Mouse (Mus musculus): ENCODE results near the gene Fancc.
"Not testable (repeated sequence)": the region's sequence is repeated elsewhere in the genome, so short reads cannot be mapped to it uniquely, and the experiment has no call there.

The Fancc gene

DNA sequence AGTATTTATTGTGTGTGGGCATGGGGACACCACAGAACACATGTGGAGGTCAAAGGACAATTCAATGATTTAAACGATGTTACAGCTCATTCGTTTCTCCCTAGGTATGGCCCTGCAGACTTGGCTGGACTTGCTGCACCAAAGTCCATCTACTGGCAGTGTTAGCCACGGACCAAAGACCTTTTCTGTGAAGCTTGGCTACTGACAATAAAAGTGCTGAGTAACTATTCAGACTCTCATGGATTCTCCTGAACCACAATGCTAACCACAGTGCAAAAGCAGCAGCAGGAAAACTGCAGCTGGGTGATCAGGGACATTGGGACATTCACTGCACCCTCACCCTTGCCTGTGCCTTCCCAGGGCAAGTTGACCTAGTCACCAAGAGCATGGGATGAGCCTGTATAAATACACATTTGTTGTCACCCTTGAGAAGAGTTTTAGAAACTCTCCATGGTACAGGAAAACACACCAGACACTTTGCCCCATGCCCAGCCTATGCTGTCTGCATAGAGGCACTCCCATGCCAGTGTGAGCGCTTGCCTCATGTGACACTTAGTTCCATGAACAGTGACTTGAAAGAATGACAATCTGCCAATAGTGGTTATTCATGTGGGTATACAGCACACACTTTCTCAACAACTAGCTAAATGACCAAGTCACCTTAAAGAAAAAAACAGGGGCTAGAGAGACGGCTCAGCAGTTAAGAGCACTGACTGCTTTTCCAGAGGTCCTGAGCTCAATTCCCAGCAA, 151.4 kb downstream of the Fancc start:
- no peak for DNase-seq

DNA sequence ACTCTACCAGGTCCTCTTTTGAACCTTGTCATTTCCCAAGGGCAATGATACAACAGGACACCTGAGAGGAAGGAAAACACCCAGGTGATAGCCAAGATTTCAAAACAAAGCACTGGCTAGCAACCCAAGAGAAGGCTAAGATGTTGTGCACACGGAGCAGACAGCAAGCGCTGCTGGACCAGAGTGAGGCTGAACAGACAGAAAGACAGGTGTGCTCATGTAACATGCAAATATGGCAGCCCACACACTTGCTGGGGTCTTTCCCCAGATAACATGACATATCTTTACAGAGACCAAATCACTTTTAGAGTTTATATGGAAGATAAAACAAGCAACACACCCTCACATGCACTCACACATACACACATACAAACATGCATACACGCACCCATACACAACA, 152.6 kb downstream of the Fancc start:
- no peak for DNase-seq

DNA sequence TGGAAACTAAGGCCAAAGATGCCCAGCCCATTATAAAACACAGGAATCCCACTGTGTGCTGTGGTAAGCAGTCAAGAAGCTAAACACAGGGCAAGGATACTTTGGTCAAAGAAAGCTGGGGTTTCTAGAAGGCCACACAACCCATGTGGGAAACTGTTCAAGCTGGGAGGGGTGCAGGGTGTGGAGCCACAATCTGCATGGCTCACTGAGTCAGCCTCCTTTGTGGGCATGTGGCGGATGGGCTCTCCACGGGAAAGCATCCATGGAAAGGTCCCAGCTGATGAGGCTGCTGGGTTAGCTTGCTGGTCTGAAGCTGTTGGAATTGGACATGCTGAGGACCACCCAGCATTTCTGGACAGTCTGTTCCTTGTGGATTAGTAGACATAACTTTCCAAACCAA, 154.3 kb downstream of the Fancc start:
- DNase-seq = no peak

DNA sequence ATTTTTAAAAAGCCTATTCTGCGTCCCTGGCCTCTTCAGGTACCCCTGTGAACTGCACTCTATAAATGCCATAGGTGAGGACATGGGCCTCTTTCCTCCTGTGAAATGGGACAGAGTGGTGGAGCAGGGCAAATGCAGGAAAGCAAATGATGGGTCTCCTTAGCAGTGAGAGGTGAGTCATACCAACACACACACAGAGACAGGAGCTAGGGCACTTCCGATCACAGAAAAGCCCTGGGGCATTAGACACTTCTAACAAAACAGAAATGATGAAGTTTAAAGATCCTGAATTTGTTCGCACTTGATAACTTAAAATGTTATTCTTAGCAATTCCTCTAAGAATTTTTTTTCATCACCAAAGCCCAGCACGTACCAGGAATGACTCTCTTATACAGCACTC, 157.1 kb downstream of the Fancc start:
- DNase-seq = no peak

DNA sequence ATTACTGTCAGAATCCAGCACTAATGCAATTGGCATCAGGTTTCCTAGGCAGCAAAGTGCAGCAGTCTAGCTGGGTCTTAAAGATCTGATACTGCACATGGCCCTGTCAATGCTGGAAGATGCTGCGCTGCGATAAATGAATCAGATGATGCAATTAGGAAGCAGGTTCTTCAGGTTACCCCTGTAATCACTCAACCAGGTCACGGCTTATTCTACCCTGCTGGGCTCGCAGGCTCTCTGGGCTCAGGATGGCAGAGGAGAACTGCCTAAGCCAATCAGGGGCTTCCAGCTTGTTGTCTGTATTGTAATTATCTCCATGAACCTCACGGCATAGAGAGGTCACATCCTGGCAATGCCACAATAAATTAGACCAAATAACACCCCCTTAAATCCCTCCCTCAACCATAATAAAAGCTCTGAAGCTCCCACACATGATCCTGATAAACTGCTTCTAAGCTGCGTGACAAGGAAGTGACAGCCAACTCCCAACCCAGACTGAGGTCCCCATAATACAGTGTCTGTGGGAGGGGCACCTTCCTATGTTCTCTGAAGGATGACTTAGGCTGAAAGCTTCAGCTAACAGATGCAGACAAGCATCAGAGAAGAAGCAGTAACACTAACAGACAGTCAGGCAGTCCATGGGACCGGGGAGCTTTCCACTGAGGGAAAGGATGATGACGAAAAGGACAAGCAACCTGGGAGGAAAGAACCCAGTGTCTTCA, 159.7 kb downstream of the Fancc start:
- no peak for DNase-seq

DNA sequence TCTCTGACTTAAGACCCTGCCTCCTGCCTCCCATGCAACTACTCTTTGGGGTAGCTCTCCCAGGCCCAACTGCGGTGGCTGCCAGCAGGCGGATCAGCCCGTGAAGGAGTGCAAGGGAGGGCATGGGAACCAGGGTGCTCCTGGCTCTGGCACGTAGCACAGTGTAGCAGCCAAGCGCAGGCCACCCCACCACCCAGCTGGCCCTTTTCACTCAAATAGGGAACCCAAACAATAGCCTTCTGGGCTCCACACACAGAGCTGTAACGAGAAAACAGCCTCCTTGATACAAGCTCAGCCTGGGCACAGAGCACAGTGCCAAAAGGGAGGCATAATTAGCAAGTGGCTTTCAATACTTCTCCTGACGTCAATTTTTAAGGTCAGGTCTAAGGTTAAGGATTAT, 160.7 kb downstream of the Fancc start:
- DNase-seq = no peak

DNA sequence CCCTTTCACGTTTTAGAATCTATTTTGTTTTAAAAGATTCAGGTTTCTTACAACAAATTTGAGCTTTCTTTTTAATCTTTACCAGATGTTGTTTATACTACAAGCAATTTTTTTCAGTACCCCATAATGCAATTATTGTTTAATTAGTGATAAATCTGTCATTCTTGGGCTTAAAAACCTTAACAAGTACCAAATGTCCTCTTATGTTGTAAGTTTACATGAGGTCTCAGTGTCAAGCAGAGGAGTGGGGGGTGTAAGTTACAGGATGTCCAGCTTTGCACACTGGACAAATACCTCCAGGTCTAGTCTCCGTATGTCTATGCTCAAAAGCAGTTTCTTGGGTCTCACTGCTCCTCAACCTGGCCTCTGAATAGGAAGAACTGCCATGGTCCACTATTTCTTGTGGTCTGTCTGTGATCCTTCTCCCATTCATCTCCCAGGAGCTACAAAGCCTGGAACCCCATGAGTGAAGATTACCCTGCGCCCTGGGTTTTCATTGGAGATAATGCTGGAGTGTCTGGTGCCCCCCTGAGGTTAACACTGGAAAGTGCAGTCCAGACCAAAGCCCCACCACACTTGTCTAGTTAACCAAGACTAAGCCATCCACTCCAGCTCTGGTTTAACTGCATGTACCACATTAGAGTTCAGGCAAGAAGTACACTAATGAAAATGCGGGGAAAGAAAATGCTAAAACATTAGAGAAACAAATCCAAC, 161.5 kb downstream of the Fancc start:
- no peak for DNase-seq

DNA sequence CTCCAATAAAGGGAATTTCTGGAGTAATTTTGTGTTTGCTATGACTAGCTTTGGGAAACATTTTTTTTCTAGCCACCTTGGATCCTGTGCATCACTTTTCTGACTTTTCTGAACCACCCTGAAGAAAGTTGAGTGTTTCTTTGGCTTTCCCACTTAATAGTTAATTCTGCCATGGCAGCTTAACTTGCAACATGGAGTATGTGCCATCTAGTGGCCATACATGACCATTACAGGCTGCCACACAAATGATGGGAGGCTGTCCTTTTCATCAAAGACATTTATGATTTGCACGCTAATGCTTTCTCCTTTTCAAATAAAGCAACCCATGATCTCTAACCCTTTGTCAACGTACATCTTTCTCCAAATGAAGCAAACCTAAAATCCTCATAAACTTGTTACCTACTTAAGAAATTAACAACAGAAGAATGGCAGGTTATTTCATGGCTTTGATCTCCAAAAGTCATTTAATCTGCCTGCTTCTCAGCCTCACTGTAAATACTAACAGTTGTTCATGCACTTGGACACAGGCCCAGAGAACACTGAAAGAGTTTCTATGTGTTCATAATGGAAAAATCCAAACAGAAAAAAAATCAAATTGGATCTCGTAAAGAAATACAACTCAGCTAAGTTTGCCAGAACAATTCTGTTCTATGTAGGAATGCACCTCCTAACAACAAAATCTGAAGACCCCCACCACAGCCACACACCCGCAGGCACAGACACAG, 164.3 kb downstream of the Fancc start:
- peak in 1 of 2 experiments; percentile 37 for DNase-seq

DNA sequence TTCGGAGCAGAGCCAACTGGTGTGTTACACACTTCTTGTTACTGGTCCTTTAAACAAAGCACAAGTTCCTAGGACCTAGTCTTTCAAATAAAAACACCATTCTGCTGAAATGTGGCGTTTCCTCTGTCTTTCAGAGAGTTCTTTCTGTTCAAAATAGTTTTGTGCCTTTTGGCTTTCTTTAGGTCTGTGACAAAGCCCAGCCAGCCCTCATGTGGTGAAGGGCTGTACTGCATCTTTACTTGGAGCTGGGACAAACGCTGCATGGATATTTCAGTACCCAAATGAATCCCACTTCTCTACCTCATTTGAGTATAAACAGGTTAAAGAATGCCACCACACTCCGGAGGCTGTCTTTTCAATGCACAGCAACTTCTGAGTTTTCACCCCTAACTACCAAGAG, 165.7 kb downstream of the Fancc start:
- DNase-seq = no peak

DNA sequence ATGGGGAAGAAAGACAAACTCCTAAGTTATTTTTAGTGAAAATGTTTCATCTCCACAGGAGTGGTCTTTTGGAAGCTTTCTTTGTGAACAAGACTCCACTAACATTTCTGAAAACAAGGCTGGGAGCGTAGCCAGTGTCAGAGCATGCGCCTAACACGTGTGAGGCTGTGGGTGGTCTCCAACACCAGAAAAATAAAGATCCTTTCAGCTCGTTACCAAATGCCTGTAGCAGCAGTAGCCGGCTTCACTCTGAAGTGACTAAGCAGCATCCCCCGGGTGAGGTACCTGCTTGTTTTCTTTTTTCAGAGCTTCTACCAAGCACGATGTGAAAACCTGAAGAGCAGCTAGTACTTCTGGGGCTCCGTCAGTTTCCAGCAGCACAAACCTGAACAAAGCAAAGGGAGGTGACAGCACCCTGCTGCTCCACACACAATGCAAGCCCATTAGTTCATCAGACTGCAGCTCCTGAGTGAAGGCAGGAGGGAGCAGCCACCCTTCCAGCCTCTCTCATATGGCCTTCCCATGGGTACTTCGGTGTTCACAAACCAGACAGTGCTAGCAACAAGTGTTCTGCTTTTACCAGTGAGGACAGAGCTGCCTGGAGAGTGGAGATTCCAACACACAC, 166.7 kb downstream of the Fancc start:
- no peak for DNase-seq

DNA sequence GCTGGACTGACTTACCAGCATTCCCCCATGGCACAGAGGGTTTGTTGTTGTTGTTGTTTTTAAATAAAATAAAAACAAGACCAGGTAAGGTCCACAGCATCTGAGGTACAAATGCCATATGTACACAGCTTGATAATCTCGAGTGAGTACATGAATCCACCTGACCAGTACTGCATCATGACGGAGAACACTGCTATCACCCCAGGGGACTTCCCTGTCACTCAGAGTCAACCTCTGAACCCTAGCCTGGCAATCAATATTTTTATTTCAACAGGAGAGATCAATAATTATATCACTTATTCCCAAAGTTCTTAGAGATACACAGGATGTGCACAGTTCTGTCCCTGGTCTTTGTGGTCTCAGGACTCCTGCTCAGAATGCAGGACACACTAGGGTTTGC, 171.1 kb downstream of the Fancc start:
- DNase-seq = no peak

DNA sequence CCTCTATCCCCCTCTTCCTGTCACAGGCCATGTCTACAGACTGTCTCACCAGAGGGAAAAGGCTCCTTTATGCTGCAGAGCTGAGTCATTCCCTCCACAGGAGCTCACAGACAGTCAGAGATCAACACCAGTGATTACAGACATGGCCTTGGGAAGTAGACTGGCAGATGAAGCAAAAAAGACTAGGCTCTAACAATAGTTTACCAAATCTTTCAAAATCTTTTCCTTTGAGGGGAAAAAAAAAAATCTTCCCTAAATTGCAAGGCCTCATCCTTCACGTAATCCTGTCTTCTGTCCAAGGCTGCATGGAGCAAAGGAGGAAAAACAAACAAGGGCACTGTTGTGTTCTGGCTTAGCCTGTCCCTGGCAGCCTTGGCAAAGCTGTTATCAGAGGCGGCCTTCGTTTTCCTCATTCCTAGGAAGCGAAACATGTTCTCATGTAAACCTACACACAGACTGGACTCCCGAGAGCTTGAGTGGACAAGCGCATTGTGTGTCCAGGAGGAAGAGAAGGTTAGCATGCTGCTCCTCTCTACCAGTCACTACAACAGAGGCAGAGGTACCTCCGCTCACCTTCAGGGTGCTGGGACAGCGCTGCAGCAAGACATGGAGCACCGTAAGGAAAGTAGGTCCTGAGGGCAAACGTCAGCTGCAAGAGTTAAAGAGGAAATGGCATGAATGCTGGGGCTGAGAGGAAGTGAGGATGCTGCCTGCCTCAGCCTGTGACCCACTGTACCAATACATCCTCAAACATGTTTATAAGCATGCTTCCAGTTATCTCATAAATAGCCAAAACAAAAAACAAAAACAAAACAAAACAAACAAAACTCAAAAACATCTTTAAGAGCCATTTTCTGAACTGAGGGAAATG, 171.9 kb downstream of the Fancc start:
- no peak for DNase-seq

DNA sequence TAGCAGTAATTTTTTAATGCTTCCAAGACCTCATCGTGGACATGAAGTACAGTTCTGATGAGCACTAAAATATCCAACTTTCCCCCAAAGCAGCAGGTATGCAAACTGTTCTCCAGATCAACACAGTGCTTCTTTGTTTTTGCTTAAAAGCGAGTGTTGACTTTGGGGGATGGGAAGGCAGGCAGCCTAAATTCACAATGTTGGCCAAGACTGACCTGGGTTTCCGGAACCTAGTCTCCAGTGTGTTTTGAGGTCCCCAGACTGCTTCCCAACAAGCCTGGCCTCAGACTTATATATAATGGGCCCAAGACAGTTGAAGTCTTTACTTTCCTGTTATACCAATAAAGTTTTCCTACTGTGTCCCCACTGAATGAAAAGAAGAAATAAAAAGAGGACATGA, 172.8 kb downstream of the Fancc start:
- no peak for DNase-seq

DNA sequence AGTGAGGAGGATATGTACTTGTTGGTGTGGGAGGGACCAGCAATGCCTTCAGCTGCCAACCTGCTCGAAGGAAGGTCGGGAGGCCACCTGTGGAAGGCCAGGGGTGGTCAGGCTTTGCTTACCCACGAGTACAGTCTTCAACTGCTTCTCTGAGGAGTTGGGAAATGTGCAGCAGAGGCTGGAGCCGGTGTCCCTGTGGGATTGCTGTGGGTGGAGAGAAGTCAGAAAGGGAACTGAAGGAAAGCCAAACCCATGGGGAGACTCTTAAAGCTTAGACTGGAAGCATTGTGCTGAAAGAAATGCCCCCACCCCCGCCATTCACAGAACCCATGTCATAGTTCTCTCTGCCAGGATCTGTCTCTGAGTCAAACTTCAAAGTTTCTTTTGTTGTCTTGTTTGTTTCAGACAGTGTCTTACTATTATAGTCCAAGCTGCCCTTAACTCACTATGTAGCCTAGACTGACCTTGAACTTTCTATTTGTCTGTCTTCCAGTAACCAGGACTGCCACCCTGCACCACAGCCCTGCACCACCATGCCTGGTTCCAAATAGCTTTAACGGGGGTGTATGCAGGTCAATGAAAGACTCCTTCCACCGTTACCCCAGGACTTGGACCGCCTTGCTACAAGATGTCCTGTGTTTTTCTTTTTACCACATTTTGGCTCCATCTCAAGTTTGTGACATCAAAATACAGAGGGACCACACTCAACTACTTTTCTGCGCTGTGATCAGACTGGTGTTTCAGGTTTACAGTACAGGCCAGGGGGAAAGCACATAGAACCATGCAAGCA, 173.6 kb downstream of the Fancc start:
- DNase-seq = no peak

DNA sequence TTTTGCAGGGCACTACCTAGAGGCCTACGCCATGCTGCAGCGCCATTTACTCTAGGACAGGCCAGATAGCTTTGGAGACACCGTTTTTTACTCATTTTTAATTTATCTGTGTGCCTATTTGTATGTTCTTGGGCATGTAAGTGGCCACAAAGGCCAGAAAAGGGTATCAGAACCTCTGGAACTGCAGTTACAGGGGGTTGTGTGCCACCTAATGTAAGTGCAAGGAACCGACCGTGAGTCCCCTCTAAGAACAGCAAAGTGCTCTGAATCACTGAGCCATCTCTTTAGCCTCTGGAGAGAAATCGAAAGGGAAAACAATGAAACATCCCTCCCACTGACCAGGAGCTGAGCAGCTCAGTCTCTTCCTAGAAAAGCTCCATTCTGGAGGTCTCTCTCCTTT, 174.3 kb downstream of the Fancc start:
- no peak for DNase-seq

DNA sequence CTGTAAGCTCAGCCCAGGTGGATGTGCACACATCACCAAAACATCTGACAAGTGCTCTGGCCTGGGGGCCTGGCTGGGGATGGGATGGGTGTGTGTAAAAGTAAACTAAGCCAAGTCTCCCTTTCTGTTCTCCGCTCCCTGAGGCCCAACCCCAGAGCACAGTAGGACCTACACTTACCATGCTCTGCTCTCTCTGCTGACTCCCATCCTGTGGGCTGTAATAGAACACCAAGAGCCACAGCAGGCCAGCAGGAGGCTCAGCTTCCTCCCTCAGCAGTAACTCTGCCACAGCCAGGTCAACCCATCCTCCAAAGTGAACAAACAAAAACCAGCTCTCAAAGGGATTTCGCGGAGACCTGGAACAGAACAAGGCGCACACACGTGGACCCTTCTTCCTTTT, 175.4 kb downstream of the Fancc start:
- no peak for DNase-seq

DNA sequence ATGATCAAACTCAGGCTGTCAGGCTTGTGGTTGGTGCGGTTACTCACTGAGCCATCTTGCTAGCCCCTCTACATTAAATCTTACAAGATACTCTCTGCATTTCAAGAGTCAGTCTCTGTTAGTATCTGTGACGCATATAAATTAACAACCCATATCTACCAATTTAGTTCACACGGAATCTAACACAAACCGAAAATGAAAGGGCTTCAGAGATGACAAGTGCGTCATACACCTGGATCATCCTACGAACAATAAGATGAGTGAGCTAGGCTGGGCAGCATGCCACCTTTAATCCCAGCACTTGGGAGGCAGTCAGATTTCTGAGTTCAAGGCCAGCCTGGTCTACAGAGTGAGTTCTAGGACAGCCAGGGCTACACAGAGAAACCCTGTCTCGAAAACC, 177.3 kb downstream of the Fancc start:
- DNase-seq = no peak

DNA sequence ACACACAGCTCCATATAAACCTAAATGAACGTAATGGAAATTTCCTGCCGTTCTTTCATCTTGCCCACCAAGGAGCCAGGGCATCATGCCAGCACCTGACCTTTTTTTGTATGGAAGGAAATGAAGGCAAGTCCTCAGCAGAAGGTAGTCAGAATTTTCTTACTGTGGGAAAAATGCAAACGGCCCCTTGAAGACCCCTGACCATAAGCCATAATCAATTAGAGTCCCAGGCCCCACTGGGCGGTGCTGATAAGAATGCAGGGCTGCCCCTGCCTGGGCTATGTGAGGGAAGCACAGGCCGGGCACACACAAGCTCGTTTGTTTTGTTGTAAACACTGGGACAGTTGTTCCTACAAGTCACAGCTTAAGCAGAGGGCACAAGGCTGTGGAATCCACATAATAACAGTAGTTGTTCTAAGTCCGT, 179.4 kb downstream of the Fancc start:
- no peak for DNase-seq

DNA sequence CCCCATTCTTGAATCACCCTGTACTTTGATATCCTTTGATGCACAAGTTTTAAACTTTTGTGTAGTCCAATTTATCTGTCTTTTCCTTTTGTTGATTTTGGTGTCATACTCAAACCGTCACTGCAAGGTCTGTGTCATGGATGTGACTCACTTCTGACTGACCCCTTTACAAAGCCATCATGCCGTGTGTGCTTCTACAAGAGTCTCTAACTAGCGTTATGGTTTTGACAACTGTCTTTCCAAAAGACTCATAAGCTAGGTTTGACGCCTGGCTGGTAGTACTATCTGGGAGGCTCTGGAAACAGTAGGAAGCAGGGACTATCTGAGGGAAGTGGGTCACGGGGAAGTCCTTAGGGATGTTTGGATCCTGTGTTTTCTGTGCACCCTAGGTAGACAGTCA, 180.7 kb downstream of the Fancc start:
- DNase-seq = no peak

DNA sequence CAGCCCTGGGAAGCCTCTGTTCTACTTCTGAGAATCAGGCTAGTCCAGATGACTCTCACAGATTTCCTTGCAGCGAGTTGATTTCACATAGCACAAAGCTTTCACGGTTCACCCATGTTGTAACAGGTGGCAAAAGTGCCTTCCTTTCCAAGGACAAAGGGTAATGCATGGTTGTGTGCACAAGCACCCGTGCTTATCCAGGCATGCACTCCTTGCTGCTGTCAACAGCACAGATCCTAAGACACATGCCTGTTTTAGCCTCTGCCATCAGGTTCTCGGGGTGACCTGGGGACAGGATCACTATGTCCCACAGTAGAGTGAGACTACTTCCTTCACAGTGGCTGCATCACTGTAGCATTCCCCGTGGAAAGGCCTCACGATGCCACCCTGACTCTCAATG, 181.3 kb downstream of the Fancc start:
- DNase-seq = no peak

DNA sequence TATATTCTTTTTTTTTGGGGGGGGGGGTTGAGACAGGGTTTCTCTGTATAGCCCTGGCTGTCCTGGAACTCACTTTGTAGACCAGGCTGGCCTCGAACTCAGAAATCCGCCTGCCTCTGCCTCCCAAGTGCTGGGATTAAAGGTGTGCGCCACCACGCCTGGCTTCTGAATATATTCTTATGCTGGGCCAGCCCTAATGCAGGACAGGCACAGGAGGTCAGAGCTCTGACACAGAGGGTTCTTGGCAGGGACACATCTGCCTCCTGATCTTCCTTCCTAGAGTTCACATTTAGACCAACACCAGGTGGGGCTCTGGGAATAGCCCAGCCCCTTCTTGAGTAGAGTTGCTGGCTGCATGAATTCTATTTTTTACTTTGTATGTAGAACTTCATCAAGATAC, 182.0 kb downstream of the Fancc start:
- DNase-seq = not testable (repeated sequence)
